Mouse (Mus musculus) embryo, embryonic 9.5 days (tissue): Measurements from ENCODE around the gene Rasgrp3.

Experiments
- DNase-seq: peaks from one replicate; pipeline ENCODE4 v3.0.0-alpha.2; 2017; ENCODE audit errors: extremely low spot score

Rasgrp3 gene

GRCm38 (mm10) chr17:75539130-75539529, 103.4 kb downstream of the Rasgrp3 start:
- no peak for DNase-seq

- DNase-seq = no peak
Measured at GRCm38 (mm10) chr17:75539841-75540240, 104.1 kb downstream of the Rasgrp3 start.

GRCm38 (mm10) chr17:75543434-75543833, 107.7 kb downstream of the Rasgrp3 start:
- no peak for DNase-seq

GRCm38 (mm10) chr17:75544262-75544661, 108.6 kb downstream of the Rasgrp3 start:
- DNase-seq = no peak

- no peak for DNase-seq
Measured at GRCm38 (mm10) chr17:75550771-75551413, 115.2 kb downstream of the Rasgrp3 start.

- peak; percentile 98 for DNase-seq
Measured at GRCm38 (mm10) chr17:75551512-75552400, 116.1 kb downstream of the Rasgrp3 start, which contains the start of gene Fam98a. Fam98a (minus strand) TSS chr17:75551946.

GRCm38 (mm10) chr17:75557031-75557430, 121.3 kb downstream of the Rasgrp3 start:
- no peak for DNase-seq

GRCm38 (mm10) chr17:75558041-75558440, 122.3 kb downstream of the Rasgrp3 start:
- no peak for DNase-seq

- no peak for DNase-seq
Measured at GRCm38 (mm10) chr17:75575608-75576007, 139.9 kb downstream of the Rasgrp3 start.
